Comparison of ENCODE assay signal across 10 mouse cellular contexts in the genomic region with DNA sequence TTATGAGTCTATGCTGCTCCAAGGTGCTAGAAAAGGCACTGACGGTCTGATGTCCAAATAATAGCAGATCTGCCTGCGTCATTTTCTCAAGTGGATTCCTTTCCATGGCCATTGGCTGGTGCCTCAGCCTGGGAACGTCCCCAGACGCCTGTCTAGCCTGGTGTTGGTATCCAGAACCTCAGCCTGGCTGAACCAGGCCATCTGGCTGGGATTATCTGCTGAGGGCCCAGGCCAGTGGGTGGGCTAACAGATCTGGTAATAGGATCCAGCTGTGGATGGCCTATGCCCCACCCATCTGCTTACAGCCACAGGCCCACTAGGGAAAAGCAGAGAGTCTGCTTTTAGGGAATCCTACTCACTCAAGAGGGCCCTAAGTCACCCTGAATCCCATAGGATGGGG. TPM values are rescaled to one million over a fixed set of nuclear protein-coding genes. Genes with fewer than 3 reads are reported as not detected.
DNase-seq lines count a peak whose midpoint lies in the region; ATAC-seq and TF ChIP-seq lines count a peak whose summit lies in the region.
"Had no signal": no experiment of that assay in that cellular context is flagged by ENCODE, and none has a peak within 500 bp of the region (broad histone marks: within the 10 kb centered on the region; RNA-seq: fewer than 3 reads in every experiment).

No protein-coding gene starts in this region.

- H3K36me3 ChIP-seq in neural tube, embryonic 15.5 days, result no peaks in the 10 kb centered on the region
- H3K36me3 ChIP-seq in limb, embryonic 13.5 days, result no peaks in the 10 kb centered on the region
- H3K36me3 ChIP-seq in stomach, postnatal 0 days (ENCODE audit: control insufficient read depth, insufficient read depth, low read length), result no peaks in the 10 kb centered on the region
- no peaks in the 10 kb centered on the region for H3K36me3 ChIP-seq in midbrain, embryonic 16.5 days (ENCODE audit: control insufficient read depth, insufficient read depth, low read length)

- intact Hi-C loops in gastrocnemius, adult 2 months (cut with DNase I), result no loop called here

- no peak overlapping the region for H3K27ac ChIP-seq in neural tube, embryonic 15.5 days (replicated peaks)
- no peak overlapping the region for H3K27ac ChIP-seq in gastrocnemius, adult 2 months
- H3K27ac ChIP-seq in limb, embryonic 13.5 days, result no peak overlapping the region
- H3K27ac ChIP-seq in stomach, postnatal 0 days (replicated peaks), result 0 out of 2 replicates have a peak overlapping the region, but pooled peaks have one; percentile 18
- H3K27ac ChIP-seq in midbrain, embryonic 16.5 days (ENCODE audit: low read length), result no peak overlapping the region

- H3K4me1 ChIP-seq in neural tube, embryonic 15.5 days, result peaks cover 3% of the 10 kb centered on the region; the same call in 1 of the 2 replicates
- H3K4me1 ChIP-seq in limb, embryonic 13.5 days, result peaks cover 20% of the 10 kb centered on the region
- H3K4me1 ChIP-seq in stomach, postnatal 0 days (replicated peaks; ENCODE audit: control insufficient read depth, insufficient read depth), result no peaks in the 10 kb centered on the region
- H3K4me1 ChIP-seq in midbrain, embryonic 16.5 days (ENCODE audit: control insufficient read depth, insufficient read depth, low read length), result no peaks in the 10 kb centered on the region

- 70% methylated on average over 4 of the region's 4 CpGs for WGBS in neural tube, embryonic 15.5 days
- 21% methylated on average over 4 of the region's 4 CpGs for WGBS in limb, embryonic 13.5 days
- WGBS in stomach, postnatal 0 days, result 44% methylated on average over 4 of the region's 4 CpGs
- 44% methylated on average over 4 of the region's 4 CpGs for WGBS in midbrain, embryonic 16.5 days

- no peak overlapping the region for H3K9ac ChIP-seq in neural tube, embryonic 15.5 days (replicated peaks)
- no peak overlapping the region for H3K9ac ChIP-seq in limb, embryonic 13.5 days
- no peak overlapping the region for H3K9ac ChIP-seq in stomach, postnatal 0 days (ENCODE audit: low read length)
- no peak overlapping the region for H3K9ac ChIP-seq in midbrain, embryonic 16.5 days (ENCODE audit: low read depth, low read length)

- H3K27me3 ChIP-seq in neural tube, embryonic 15.5 days (replicated peaks), result no peaks in the 10 kb centered on the region
- no peaks in the 10 kb centered on the region for H3K27me3 ChIP-seq in limb, embryonic 13.5 days
- H3K27me3 ChIP-seq in stomach, postnatal 0 days (ENCODE audit: control insufficient read depth, insufficient read depth, low read length), result no peaks in the 10 kb centered on the region
- no peaks in the 10 kb centered on the region for H3K27me3 ChIP-seq in midbrain, embryonic 16.5 days (ENCODE audit: control insufficient read depth, insufficient read depth, low read depth, low read length)

- H3K4me3 ChIP-seq in neural tube, embryonic 15.5 days (replicated peaks), result no peak overlapping the region
- no peak overlapping the region for H3K4me3 ChIP-seq in gastrocnemius, adult 2 months
- no peak overlapping the region for H3K4me3 ChIP-seq in limb, embryonic 13.5 days
- H3K4me3 ChIP-seq in stomach, postnatal 0 days (ENCODE audit: low read depth, low read length), result no peak overlapping the region
- H3K4me3 ChIP-seq in midbrain, embryonic 16.5 days (ENCODE audit: low read depth, low read length), result no peak overlapping the region
- H3K4me3 ChIP-seq: myocyte had no signal

- no peak for TF ChIP-seq CTCF in gastrocnemius, adult 2 months (IDR thresholded peaks at IDR 0.05)
- TF ChIP-seq CTCF in stomach, postnatal 0 days (IDR thresholded peaks at IDR 0.05; ENCODE audit: low read depth), result no peak

- peak; percentile 42 for DNase-seq in neural tube, embryonic 10.5 days (ENCODE audit: extremely low spot score, low spot score)
- peak; percentile 72 for DNase-seq in gastrocnemius, adult 2 months
- no peak for DNase-seq in stomach, postnatal 0 days (ENCODE audit: low spot score)
- DNase-seq in cerebellum, postnatal 4 days (ENCODE audit: low spot score in 2 of 2), result no peak
- no peak for DNase-seq in right cerebral cortex, postnatal 25 days

- no peaks in the 10 kb centered on the region for H3K9me3 ChIP-seq in neural tube, embryonic 15.5 days (replicated peaks)
- H3K9me3 ChIP-seq in limb, embryonic 13.5 days, result no peaks in the 10 kb centered on the region
- no peaks in the 10 kb centered on the region for H3K9me3 ChIP-seq in stomach, postnatal 0 days (ENCODE audit: control insufficient read depth, low read length)
- H3K9me3 ChIP-seq in midbrain, embryonic 16.5 days (replicated peaks; ENCODE audit: control insufficient read depth, low read length, poor library complexity, severe bottlenecking), result no peaks in the 10 kb centered on the region

- TF ChIP-seq EP300 in stomach, postnatal 0 days (optimal IDR thresholded peaks at IDR 0.05), result no peak

- ATAC-seq in neural tube, embryonic 15.5 days (ENCODE audit: low FRiP score), result no peak
- ATAC-seq in limb, embryonic 13.5 days (ENCODE audit: low FRiP score, low read depth), result peak; percentile 45; the same call in 1 of the 2 replicates
- peak; percentile 40; the same call in 1 of the 2 replicates for ATAC-seq in stomach, postnatal 0 days (ENCODE audit: low FRiP score, low TSS enrichment)
- ATAC-seq in midbrain, embryonic 16.5 days, result no peak

- H3K4me2 ChIP-seq in neural tube, embryonic 15.5 days, result no peak overlapping the region
- no peak overlapping the region for H3K4me2 ChIP-seq in limb, embryonic 13.5 days (replicated peaks)
- no peak overlapping the region for H3K4me2 ChIP-seq in stomach, postnatal 0 days (replicated peaks; ENCODE audit: low read depth)
- H3K4me2 ChIP-seq in midbrain, embryonic 16.5 days (ENCODE audit: low read length), result no peak overlapping the region

RNA-seq across cellular contexts. Expression of gene Angpt4, which starts 10.6 kb away (rescaled TPM):
- 0.50 and 2.1 TPM in 2 replicates for polyA plus RNA-seq in neural tube, embryonic 15.5 days (2015; fragmentation: Nextera tagmentation; extraction: Ambion mirVana)
- under 1 TPM in 1 of 2 experiments, not detected in 1; 0.20 TPM for total RNA-seq in gastrocnemius, adult 2 months (2021)
- 0.22 and 0.43 TPM in 2 replicates for polyA plus RNA-seq in limb, embryonic 13.5 days (2015; fragmentation: Nextera tagmentation; extraction: Ambion mirVana)
- 0.42 and 0.45 TPM in 2 replicates for polyA plus RNA-seq in stomach, postnatal 0 days (2015; fragmentation: Nextera tagmentation; extraction: Ambion mirVana)
- polyA plus RNA-seq in midbrain, embryonic 16.5 days (2015; fragmentation: Nextera tagmentation; extraction: Ambion mirVana), result 0.14 and 0.30 TPM in 2 replicates
- total RNA-seq: MEL had no signal

RNA-seq across cellular contexts. Expression of gene Fam110a, which starts 58.4 kb away (rescaled TPM):
- polyA plus RNA-seq in neural tube, embryonic 15.5 days (2015; fragmentation: Nextera tagmentation; extraction: Ambion mirVana), result 31.3 and 32.0 TPM in 2 replicates
- 1 to 10 TPM; 1.8 to 2.6 TPM for total RNA-seq in gastrocnemius, adult 2 months (2021)
- polyA plus RNA-seq in limb, embryonic 13.5 days (2015; fragmentation: Nextera tagmentation; extraction: Ambion mirVana), result 23.0 and 25.4 TPM in 2 replicates
- 29.9 and 33.7 TPM in 2 replicates for polyA plus RNA-seq in stomach, postnatal 0 days (2015; fragmentation: Nextera tagmentation; extraction: Ambion mirVana)
- 57.5 and 59.1 TPM in 2 replicates for polyA plus RNA-seq in midbrain, embryonic 16.5 days (2015; fragmentation: Nextera tagmentation; extraction: Ambion mirVana)

Comparison
In these comparisons a context has a peak if more than half of its experiments do, and no peak if none do; other contexts are left out.
1. DNase-seq: peak in neural tube, embryonic 10.5 days (single experiment) and gastrocnemius, adult 2 months (single experiment); none in stomach, postnatal 0 days (single experiment), cerebellum, postnatal 4 days (0 of 2) and right cerebral cortex, postnatal 25 days (single experiment).
2. ATAC-seq: peak in limb, embryonic 13.5 days (single experiment) and stomach, postnatal 0 days (single experiment); none in neural tube, embryonic 15.5 days (single experiment) and midbrain, embryonic 16.5 days (single experiment).